Mouse (Mus musculus) right cerebral cortex, adult 18-20 months (tissue): ENCODE results near the gene Mcee.
A peak's percentile ranks its signal among the peaks of the same experiment; 100 is the strongest.

Experiments
- DNase-seq: peaks from one replicate; pipeline ENCODE4 v3.0.0; 2022; ENCODE audit warnings: mixed read lengths

The Mcee gene

DNA sequence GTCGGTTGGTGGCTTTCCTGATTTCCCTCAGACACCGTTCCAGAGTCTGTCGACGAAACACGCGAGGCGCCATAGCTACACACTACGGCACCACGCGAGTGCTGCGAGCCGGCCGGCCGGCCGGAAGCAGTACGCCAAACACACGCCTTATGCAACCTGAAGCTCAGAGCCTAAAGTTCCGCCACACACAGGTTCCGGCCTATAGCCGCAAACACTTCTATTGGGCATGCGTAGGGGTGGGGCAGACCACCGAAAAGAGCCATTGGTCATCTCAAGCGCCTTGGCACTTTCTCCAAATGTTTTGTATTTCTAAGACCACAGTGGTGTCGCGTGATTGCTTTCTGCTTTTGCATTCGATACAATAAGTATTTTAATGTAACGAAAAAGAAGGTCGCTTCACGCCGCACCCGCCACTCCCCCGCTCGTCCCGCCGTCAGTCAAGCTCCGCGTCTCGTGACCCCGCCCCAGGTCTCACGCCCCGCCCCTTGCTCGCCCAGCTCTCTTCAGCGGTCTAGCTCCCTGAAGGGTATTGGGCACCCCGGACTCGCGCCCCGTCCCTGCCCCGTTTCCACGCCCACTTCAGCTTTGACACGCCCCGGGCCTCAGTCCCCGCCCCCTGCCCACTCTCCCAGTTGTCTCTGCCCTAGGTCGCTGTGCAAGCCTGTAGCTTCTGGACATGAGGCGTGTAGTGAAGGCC, at the start of gene Mcee, which contains the start of gene Mphosph10:
TSS of gene Mcee (plus strand) at position 486 of the 697 bp plus-strand sequence.
TSS of gene Mphosph10 (minus strand) at position 147 of the 697 bp plus-strand sequence.
- peak; percentile 95 for DNase-seq

DNA sequence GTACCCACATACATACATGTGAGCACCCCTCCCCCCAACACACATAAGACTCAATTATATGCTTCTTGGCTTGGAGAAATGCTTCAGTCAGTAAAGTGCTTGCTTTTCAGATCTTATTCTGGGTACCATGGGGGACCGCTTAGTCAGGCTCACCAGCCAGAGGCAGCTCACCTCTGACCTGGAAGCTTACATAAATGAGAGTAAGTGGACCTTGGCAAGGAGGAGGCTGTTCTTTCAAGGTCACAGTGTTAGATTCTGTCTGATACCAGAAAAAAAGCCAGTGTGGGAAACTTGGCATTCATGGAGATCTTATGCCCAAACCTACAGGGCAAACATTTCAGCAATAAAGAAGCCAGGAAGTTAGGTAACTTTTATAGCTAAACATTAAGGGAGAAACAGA, 44.6 kb upstream of the Mcee start:
- no peak for DNase-seq

DNA sequence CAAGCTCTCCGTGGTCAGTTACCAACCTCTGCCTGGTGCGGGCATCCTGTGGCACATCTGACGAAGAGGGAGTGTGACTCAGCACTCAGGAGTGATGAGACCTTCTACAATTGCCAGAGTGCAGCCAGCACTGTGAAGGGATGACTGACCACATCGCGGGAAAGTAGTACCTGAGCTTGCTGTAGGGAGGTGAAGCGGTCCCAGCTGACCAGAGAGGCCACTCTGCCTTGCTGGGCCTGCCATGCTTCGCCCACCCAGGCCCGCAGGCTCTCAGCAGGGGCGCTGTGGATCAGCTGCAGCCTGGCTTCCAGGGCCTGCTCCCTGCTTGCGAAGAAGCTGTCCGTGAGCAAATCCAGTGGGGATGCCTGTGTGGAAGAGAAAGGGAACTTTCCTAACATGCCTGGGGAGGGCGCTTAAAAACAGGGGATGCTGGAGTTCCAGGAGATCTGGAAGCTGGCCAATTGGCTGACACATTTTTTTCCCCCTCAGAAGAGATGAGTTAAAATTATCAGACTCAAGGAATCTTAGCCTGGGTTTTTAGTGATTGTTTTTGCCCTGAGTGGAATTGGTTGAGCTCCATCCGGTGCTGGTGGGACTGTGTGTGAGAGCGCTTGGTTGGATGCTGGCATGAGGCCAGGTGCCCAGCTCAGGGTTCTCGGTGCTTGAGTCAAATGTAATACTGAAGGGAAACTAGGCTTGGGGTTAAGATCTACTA, 43.1 kb upstream of the Mcee start:
- peak; percentile 75 for DNase-seq

DNA sequence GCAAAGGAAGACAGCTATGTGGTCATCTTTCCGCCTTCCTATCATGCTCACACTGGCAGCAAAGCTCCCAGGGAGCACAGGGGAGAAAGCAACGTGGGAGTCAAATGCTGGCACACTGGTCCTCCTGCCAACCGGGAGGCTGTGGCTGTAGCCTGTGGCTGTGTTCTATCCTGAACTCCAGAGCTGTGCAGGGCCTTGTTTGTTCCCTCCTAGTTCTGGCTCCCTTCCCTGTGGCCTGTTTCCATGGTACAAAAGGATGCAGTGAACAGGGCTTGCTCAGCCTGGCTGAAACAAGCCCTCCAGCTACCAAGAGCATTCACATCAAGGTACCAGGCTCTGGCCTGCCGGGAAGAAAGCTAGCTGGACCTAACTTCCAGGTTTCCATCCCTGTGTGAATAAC, 41.3 kb upstream of the Mcee start:
- peak; percentile 85 for DNase-seq

DNA sequence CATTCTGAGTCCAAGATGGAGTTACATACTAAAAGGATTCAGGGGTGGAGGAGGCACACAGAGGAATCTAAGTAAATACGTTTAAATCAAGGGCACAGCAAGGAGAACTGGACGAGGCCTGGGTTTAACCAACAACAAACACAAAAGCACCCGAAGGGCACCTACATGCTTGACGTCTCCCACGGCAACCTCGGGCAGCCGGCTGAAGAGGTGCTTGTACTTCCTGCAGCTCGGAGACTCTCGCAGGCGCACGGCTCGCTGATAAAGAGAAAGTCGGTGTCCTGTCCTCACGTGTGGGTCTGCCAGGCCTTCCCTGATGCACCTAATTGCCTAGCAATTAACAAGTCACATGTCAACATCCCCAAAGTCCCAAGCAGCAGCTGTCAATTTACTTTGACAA, 38.2 kb upstream of the Mcee start:
- DNase-seq, result no peak

DNA sequence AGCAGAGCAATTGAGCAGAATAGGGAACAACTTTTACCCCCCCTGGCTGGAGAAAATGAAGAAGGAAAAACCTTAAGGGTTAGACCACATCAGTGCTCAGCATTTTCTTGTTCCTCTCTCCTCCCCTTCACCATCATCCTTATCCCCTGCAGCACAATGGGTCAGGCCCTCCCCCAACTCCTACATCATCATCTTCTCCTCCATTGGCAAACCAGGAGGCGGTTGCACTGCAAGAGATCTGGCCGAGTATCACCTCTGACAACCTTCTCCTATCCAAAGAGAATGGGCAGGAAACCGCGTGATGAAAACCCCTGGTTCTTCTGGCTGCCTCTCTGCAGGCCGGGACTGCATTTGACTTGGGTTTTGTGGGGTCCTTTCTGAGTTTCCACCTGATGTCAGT, 35.7 kb upstream of the Mcee start:
- no peak for DNase-seq

DNA sequence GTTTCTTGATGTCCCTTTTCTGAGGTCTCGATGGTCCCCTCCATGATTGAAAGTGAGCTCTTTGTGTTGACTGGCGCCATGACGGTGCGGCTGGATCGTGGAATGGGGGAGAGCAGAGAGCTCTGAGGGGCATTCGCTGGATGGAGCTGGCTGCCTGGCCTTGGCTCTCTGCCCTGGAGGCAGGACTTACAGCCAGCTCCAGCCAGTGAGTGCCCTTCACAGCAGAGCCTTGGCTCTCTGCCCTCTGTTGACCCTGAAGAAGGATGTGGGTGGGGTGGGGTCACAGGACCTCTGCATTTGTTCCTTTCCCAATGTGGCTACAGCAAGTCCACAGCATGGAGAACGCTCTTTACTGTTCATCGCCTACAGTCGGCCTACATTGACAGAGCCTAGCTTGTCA, 35.0 kb upstream of the Mcee start:
- DNase-seq, result peak; percentile 78

DNA sequence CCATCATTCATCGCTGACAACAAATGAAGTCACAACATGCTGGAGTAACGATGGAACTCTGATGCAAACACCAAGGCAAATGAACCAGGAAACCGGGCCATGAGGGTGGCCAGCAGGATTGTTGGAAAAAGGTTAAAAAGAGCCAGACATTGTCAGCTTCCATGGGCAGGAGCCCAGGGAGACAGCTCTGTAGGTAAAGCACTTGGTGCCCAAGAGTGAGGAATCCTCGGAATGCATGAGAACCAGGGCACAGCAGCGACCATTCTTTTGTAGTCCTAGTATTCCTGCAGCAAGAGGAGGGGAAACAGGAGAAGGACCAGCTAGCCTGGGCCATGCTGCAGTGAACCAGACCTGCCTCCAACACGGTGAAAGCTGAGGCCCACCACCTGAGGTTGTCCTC, 33.7 kb upstream of the Mcee start:
- DNase-seq, result no peak

DNA sequence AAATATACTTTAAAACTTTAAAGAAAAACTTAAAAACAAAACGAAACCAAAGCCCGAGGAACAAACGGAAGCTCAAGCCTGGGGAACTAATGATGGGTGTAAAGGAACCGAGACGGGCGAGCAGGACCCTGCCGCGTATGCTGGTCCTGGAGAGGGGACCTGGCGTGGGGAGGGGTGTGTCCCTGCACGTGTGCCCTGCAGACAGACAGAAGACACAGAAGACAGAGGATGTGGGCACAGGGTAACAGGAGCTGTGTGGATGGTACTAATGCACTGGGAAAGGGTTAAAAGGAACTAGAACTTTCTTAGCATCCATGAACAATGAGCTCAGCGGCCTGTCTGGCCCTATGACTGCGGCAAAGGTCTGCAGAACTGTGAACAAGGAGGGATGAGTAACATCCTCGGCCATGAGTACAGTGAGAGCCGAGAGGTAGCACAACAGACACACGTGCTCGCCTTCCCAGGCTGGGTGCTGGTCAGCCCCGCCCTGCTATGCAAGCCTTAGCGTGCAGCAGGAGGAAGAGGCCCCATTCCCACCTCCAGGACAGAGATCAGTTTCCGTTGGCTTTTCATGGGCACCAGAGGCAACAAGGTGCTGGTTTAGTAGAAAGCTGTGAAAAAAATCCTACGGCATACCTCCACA, 32.3 kb upstream of the Mcee start:
- DNase-seq, result no peak

DNA sequence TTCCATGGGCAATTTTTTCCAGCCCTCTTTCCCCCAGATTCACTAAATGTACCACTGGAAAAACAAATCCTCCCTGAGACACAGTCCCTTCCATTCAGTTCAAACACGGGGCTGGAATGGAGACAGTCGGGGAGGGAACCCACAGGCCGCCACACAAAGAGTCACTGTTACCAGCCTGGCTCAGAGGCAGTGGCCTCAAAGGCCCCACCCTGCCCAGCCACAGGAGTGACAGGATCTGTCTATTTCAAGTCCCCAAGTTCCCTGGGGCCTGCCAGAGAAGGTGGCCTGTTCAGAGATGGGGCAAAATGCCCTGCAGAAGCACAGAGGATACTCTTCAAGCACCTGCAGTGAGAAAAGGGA, 31.8 kb upstream of the Mcee start:
- peak; percentile 58 for DNase-seq

DNA sequence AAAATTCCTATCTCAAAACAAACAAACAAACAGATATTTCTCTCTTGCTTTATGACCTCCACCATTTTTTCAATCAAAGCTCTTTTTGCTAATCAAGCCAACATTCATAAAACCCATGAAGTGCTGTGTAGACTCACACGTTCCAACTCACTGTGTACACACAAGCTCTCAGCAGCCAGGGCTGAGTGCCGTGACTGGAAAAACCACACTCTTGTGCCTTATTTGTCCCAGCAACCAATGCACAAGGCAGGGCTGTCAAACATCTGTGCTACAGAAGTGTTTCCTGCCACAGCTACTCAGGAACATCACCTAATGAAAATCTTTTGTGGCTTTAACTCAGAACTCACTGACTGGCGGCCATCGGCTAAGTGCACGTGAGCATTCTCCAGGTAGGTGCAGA, 26.5 kb upstream of the Mcee start:
- DNase-seq, result no peak

DNA sequence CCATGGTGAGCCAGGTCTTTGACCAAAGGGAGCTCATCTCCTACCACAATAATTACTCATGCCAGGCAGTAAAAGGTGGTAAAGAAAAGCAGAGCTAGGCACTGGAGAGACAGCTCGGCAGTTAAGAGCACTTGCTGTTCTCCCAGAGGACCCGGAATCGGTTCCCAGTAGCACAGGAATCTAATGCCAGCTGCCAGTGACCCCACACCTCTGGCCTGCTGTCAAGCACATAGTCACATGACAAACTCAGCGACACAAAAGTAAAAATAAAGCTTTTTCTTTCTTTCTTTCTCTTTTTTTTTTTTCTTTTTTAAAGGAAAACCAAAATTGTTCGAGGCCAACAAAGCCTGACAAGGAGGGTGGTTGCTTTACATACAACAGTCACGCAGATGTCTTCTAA, 22.6 kb upstream of the Mcee start:
- DNase-seq, result no peak

DNA sequence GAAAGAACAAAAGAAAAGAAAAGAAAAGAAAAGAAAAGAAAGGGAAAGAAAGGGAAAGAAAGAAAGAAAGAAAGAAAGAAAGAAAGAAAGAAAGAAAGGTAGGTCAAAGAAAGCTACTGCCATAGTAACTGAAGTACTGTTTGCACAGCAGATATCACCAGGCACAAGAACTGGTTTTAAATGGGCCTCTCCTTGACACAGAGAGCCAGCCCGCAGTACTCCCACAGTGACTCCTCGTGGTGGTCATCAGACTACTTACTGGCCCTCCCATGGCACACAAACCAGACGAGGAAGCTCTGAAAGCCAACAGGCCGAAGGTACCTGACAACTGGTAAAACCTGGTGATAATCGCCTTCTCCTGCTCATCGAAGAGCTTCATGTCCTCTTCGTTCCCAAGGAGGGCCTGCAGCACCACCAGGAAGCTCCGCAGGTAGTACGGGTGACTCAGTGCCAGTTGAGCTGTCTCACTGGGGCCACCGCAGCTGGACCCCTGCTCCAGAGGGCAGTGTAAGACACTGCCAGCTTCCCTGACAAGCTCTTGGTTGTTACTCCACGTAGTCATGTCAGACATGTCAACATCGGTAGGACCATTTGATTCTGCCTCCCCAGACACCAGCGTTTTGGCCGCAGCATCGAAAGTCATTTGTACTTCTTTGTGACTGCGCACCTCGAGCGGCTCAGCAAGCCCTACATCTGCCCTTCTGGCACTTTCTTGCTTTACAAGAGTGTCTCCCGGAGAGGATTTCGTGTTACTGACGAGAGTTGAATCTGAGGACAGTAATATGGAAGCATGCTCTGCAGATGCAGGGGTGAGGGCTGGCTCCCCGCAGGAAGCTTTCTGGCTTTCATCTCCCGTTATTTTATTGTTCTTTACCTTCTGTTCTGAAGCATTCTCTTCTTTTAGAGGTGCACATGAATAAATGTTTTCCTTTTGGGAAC, 20.2 kb upstream of the Mcee start:
- no peak for DNase-seq

DNA sequence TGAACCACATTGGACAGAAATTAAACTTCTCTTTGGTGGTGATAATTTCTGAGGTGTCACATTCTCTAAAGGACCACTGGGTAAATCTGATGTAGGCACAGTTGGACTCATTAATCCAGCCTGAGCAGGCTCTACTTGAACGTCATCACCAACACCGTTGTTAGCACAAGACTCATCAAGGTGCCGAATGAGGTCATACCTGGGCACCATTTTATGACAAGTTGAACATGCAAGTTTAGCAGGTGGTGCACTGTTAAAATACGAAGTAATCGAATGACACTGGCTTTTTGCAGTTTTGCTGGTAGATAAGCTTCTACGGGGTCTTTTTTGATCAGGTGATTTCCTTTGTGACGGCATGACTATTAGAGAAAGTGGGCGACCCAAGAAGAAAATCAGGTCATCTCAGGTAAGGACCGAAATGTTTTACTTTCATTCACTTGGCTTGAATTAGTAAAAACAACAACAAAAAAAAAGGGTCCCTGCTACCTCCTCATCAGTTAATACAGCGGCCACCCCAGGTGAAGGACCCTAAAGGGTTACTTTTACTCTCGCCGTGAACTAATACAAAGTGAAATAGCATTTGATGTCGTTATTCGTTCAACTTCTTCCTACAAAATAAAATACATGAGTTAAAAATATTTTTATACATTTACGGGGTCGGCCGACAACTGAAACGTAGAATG, 19.1 kb upstream of the Mcee start:
- DNase-seq, result no peak

DNA sequence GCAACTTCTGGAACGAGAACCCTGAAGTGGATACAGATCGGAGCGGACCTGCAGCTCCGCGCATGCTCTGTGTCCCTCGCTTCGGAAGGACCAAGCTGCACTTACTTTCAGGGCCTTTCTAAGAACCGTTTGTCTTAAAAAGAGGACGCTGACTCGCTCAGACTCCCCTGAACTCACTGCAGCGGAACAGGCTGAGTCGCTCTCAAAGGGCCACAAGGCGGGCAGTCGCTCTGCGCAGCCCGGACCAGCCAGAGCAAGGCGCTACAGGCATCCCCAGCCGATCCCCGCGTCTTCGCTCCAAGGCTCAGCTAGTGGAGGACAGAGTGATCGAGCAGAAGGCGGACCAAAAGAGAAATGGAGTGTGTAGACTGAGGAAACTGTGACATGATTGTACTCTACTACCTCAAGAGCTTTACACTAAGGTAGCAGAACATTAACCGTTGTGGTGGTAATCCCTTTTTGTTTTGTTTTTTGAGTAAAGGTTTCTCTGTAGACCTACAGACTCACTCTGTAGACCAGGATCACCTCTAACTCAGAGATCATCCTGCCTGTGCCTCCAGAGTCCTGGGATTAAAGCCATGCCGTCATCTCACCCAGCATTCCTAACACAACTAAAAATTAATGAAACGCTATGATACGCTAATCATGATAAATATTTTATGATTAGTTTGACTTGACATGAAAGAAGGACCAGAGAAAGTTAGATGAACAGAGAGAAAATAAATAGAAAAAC, 18.4 kb upstream of the Mcee start, which contains the start of gene Fan1:
TSS of gene Fan1 (minus strand) at position 266 of the 733 bp plus-strand sequence.
- DNase-seq, result peak; percentile 87

DNA sequence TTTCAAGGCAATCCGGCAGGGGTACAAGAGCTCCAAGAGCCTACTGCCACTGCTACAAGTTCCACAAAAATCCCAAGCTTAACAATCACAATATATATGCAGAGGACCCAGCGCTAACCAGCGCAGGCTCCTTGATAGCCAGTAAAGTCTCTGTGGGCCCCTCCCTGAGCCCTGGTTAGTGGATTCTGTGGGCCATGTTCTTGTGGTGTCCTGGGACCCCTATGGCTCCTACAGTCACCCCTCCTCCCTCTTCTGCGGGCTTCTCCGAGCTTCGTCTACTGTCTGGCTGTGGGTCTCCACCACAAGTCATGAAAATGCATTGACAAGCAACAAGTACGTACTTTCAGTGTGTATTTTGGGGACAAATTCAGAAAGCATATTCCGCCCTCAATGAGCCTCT, 928 bp upstream of the Mcee start:
- DNase-seq, result no peak

DNA sequence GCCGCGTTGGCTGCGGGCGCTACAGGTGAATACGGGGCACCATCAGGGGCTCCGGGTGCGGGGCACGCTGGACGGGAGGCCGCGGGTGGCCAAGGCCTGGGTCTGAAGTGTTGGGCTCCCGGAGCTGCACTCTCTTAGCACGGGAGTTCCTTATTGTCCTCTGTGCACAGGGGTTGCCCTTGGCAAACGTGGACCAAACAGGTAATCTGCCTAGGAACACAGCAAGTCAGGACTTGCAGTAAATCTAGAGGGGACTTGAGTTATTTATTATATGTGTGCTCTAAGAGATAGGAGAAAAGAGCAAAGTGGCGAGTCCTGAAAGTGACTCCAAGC, 378 bp downstream of the Mcee start:
- DNase-seq, result no peak

DNA sequence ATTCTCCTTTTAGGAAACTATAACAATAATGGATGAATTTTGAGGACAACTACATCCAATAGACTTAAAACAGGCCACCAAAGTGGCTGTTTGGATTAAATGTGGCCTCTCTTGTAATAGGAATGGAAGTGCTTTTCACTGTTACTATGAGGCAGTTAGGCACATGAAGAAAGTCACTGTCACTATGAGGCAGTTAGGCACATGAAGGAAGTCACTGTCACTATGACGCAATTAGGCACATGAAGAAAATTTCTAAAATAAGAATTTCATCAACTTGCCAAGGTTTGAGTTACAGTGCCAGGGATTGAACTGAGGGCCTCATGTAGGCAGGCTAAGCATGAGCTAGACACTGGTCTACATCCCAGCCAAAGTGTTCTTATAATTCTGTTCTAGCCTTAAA, 8.3 kb downstream of the Mcee start:
- DNase-seq, result no peak

DNA sequence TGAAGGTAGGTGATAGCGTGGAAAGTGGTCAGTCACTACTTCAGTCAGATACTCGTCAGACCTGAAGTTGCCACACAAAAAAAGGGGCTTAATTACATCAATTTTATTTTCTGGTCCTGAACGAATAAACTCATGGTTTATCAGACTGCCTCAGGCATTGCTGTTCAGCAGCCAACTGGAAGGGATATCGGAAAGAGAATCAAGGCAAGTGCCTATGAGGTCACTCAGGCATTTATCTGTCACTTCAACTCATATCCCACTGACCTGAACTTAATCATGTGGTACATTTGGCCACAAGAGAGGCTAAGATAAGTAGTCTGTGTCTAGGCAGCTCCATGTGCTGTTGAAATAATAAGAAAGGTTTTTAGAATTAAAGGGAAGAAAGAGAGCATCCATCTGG, 10.0 kb downstream of the Mcee start:
- no peak for DNase-seq

DNA sequence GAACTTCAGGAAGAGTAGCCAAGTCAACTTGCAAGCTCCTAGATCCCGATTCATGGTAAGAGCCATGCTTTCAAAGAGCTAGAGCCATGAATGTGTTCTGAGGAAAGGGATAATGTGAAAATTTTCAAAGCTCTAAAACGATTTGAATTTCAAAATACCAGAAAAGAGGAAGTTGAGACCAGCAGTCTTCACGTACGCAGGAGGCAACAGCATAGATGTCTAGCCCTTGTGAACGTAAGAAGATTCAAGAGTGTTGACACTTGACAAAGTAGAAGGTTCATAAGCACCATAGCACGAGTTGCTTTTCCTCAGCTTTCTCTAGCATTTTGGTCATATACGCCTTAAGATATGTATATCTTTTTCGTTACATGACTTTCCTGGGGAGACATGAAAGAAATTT, 11.6 kb downstream of the Mcee start:
- DNase-seq, result no peak

DNA sequence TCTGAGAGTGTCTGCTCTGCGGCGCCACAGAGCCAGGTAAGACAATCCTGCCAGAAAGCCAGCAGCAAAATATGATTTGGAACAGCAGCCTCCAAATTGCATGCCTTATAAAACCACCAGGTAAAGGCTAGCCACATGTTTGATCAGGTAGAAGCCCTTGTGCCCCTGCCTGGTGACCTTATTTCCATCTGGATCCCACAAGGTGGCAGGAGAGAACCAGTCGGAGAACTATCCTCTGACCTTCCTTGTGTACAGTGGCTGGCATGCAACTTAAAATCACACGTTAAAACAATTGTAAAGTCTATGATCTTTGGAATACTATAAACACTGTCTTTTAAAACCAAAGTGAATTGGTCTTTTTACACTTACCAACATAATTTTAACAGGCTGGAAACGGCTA, 32.5 kb downstream of the Mcee start:
- no peak for DNase-seq
